Mouse (Mus musculus): Measurements from ENCODE around the gene Htr7.

Gene Htr7

DNA sequence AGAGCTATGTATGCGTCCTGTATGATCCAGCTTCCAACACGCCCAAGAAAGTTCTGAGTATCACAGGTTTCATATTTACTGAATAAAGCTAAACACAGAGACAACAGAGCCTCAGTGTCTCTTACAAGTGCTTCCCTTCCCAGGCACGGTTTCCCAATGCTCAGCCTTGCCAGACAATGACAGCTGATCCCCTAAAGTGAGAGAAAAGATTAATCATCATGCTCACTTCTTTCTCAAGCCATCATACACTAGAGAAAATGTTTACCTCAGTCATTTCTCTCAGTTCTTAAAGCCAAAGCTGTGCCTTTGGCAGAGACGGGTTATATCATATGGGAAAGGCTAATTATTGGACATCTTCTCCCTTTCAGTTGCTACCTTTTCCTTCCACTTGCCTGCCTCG lies 99.7 kb downstream of the Htr7 start:
- DNase-seq (ENCODE audit: low read depth): no peak

GRCm38 (mm10) chr19:35955698-35956097 lies 101.6 kb downstream of the Htr7 start:
- DNase-seq (ENCODE audit: low read depth): no peak

- DNase-seq (ENCODE audit: low read depth): no peak
Measured at GRCm38 (mm10) chr19:35949888-35950287, 107.4 kb downstream of the Htr7 start.

GRCm38 (mm10) chr19:35924961-35925495 lies 132.3 kb downstream of the Htr7 start:
- no peak for DNase-seq (ENCODE audit: low read depth)

GRCm38 (mm10) chr19:35924418-35924817 lies 132.9 kb downstream of the Htr7 start:
- DNase-seq (ENCODE audit: low read depth): no peak

Measured in induced T-regulatory cell, adult 2 months (primary cell).